31 mouse cellular contexts compared by ENCODE assay signal in genomic region chr11:56636606-56637226, GRCm38 (mm10).
DNase-seq lines count a peak whose midpoint lies in the region; ATAC-seq and TF ChIP-seq lines count a peak whose summit lies in the region.
"Had no signal": no experiment of that assay in that cellular context is flagged by ENCODE, and none has a peak within 500 bp of the region (broad histone marks: within the 10 kb centered on the region; RNA-seq: fewer than 3 reads in every experiment).

No protein-coding gene starts in this region.

- H3K27me3 ChIP-seq in hindbrain, embryonic 10.5 days (ENCODE audit: insufficient read depth, poor library complexity, severe bottlenecking) = no peaks in the 10 kb centered on the region
- no peaks in the 10 kb centered on the region for H3K27me3 ChIP-seq in hindbrain, embryonic 12.5 days
- H3K27me3 ChIP-seq in forebrain, embryonic 14.5 days (replicated peaks; ENCODE audit: control insufficient read depth, insufficient read depth, low read length) = no peaks in the 10 kb centered on the region
- H3K27me3 ChIP-seq in liver, postnatal 0 days (ENCODE audit: insufficient read depth, low read length) = no peaks in the 10 kb centered on the region
- H3K27me3 ChIP-seq: heart, embryonic 12.5 days; limb, embryonic 15.5 days; liver, embryonic 13.5 days; neural tube, embryonic 15.5 days; stomach, embryonic 15.5 days had no signal

- H3K4me1 ChIP-seq in hindbrain, embryonic 10.5 days (replicated peaks) = peaks cover 11% of the 10 kb centered on the region
- H3K4me1 ChIP-seq in hindbrain, embryonic 12.5 days = peaks cover 4% of the 10 kb centered on the region
- H3K4me1 ChIP-seq in forebrain, embryonic 14.5 days (ENCODE audit: control insufficient read depth, insufficient read depth, low read length) = peaks cover 11% of the 10 kb centered on the region; the same call in 1 of the 2 replicates
- no peaks in the 10 kb centered on the region for H3K4me1 ChIP-seq in liver, postnatal 0 days (ENCODE audit: insufficient read depth)
- H3K4me1 ChIP-seq: heart, embryonic 12.5 days; limb, embryonic 10.5 days; limb, embryonic 15.5 days; liver, embryonic 13.5 days; stomach, embryonic 15.5 days had no signal

- peak overlapping the region; percentile 23; the same call in 1 of the 2 replicates for H3K27ac ChIP-seq in hindbrain, embryonic 10.5 days
- no peak overlapping the region for H3K27ac ChIP-seq in hindbrain, embryonic 12.5 days
- 0 out of 2 replicates have a peak overlapping the region, but pooled peaks have one; percentile 3 for H3K27ac ChIP-seq in forebrain, embryonic 14.5 days (ENCODE audit: low read depth, low read length)
- H3K27ac ChIP-seq in liver, postnatal 0 days (ENCODE audit: low read depth) = no peak overlapping the region
- H3K27ac ChIP-seq: gastrocnemius, adult 2 months; layer of hippocampus, adult 2 months; limb, embryonic 10.5 days; limb, embryonic 15.5 days; liver, embryonic 13.5 days; macrophage; neural tube, embryonic 15.5 days; stomach, embryonic 15.5 days had no signal

- 49% methylated on average over 8 of the region's 8 CpGs for WGBS in hindbrain, embryonic 10.5 days
- WGBS in hindbrain, embryonic 12.5 days = 39% methylated on average over 8 of the region's 8 CpGs
- 13% methylated on average over 8 of the region's 8 CpGs for WGBS in forebrain, embryonic 14.5 days
- WGBS in liver, postnatal 0 days (ENCODE audit: insufficient replicate concordance) = 60% methylated on average over 8 of the region's 8 CpGs

- no peak overlapping the region for H3K4me2 ChIP-seq in hindbrain, embryonic 12.5 days (replicated peaks)
- no peak overlapping the region for H3K4me2 ChIP-seq in forebrain, embryonic 14.5 days (ENCODE audit: low read length)
- no peak overlapping the region for H3K4me2 ChIP-seq in liver, postnatal 0 days (ENCODE audit: low read depth, low read length)
- H3K4me2 ChIP-seq: heart, embryonic 12.5 days; limb, embryonic 15.5 days; liver, embryonic 13.5 days; neural tube, embryonic 15.5 days; stomach, embryonic 15.5 days had no signal

- H3K9ac ChIP-seq in hindbrain, embryonic 12.5 days = no peak overlapping the region
- H3K9ac ChIP-seq in forebrain, embryonic 14.5 days (ENCODE audit: low read length) = no peak overlapping the region
- H3K9ac ChIP-seq in liver, postnatal 0 days (replicated peaks) = no peak overlapping the region
- H3K9ac ChIP-seq: heart, embryonic 12.5 days; limb, embryonic 15.5 days; liver, embryonic 13.5 days; neural tube, embryonic 15.5 days; stomach, embryonic 15.5 days had no signal

- H3K9me3 ChIP-seq in hindbrain, embryonic 10.5 days = no peaks in the 10 kb centered on the region
- H3K9me3 ChIP-seq in hindbrain, embryonic 12.5 days (replicated peaks) = no peaks in the 10 kb centered on the region
- H3K9me3 ChIP-seq in forebrain, embryonic 14.5 days (replicated peaks; ENCODE audit: control insufficient read depth, low read length) = no peaks in the 10 kb centered on the region; the same call in 1 of the 2 replicates
- H3K9me3 ChIP-seq in liver, postnatal 0 days (ENCODE audit: low read length) = no peaks in the 10 kb centered on the region
- H3K9me3 ChIP-seq: heart, embryonic 12.5 days; limb, embryonic 10.5 days; limb, embryonic 15.5 days; liver, embryonic 13.5 days; neural tube, embryonic 15.5 days; stomach, embryonic 15.5 days had no signal

- DNase-seq in hindbrain, embryonic 10.5 days (ENCODE audit: low spot score) = no peak
- DNase-seq in Muller cell, postnatal 12 days (ENCODE audit: inconsistent ontology term) = peak; percentile 43
- DNase-seq in brain, embryonic 14.5 days (ENCODE audit: low read depth) = peak; percentile 82
- peak; percentile 75 for DNase-seq in forebrain, embryonic 14.5 days (ENCODE audit: low spot score)
- no peak for DNase-seq in thymus, postnatal 0 days (ENCODE audit: low spot score)
- no peak for DNase-seq in B cell, adult 2 months
- DNase-seq in liver, postnatal 0 days = no peak
- DNase-seq: adrenal gland, adult 8-10 months; cerebellum, adult 9-11 months; gastrocnemius, adult 2 months; gastrocnemius, postnatal 36 days; heart, adult 18-20 months; heart, postnatal 4 days; kidney, adult 11 months; kidney, postnatal 36 days; liver, embryonic 13.5 days; lung, adult 2 months; lung, postnatal 10 days; midbrain, embryonic 14.5 days; right cerebral cortex, postnatal 25 days; thymus, postnatal 25 days had no signal

- no peak for TF ChIP-seq CTCF in brain, embryonic 14.5 days (IDR thresholded peaks at IDR 0.05; ENCODE audit: borderline replicate concordance, extremely low read depth, insufficient read depth, insufficient read length)
- no peak for TF ChIP-seq CTCF in liver, postnatal 0 days (IDR thresholded peaks at IDR 0.05; ENCODE audit: low read depth)

- TF ChIP-seq EP300 in liver, postnatal 0 days (IDR thresholded peaks at IDR 0.05; ENCODE audit: low read depth) = no peak

- H3K4me3 ChIP-seq in hindbrain, embryonic 10.5 days = no peak overlapping the region
- H3K4me3 ChIP-seq in hindbrain, embryonic 12.5 days = no peak overlapping the region
- no peak overlapping the region for H3K4me3 ChIP-seq in forebrain, embryonic 14.5 days (ENCODE audit: low read depth, low read length)
- H3K4me3 ChIP-seq in liver, postnatal 0 days (ENCODE audit: low read depth, low read length) = no peak overlapping the region
- H3K4me3 ChIP-seq: erythroblast, embryonic 14.5 days; gastrocnemius, adult 2 months; heart, embryonic 12.5 days; layer of hippocampus, adult 2 months; limb, embryonic 10.5 days; limb, embryonic 15.5 days; liver, embryonic 13.5 days; neural tube, embryonic 15.5 days; stomach, embryonic 15.5 days had no signal

- ATAC-seq in hindbrain, embryonic 12.5 days (ENCODE audit: low FRiP score) = no peak
- peak; percentile 65; the same call in 1 of the 2 replicates for ATAC-seq in forebrain, embryonic 14.5 days
- ATAC-seq in liver, postnatal 0 days = no peak
- ATAC-seq: CD4-positive, CD25-positive, alpha-beta regulatory T cell, adult 4 months had no signal

- H3K36me3 ChIP-seq in hindbrain, embryonic 10.5 days = no peaks in the 10 kb centered on the region
- no peaks in the 10 kb centered on the region for H3K36me3 ChIP-seq in hindbrain, embryonic 12.5 days
- H3K36me3 ChIP-seq in forebrain, embryonic 14.5 days (ENCODE audit: control insufficient read depth, insufficient read depth, low read length) = no peaks in the 10 kb centered on the region
- H3K36me3 ChIP-seq in liver, postnatal 0 days (replicated peaks; ENCODE audit: insufficient read depth, low read length) = no peaks in the 10 kb centered on the region
- H3K36me3 ChIP-seq: heart, embryonic 12.5 days; limb, embryonic 10.5 days; limb, embryonic 15.5 days; liver, embryonic 13.5 days; neural tube, embryonic 15.5 days; stomach, embryonic 15.5 days had no signal

- no peak for TF ChIP-seq POLR2A in brain, embryonic 14.5 days (IDR thresholded peaks at IDR 0.05; ENCODE audit: borderline replicate concordance, extremely low read depth, insufficient read depth, insufficient read length, poor library complexity, severe bottlenecking)

Comparison
In these comparisons a context has a peak if more than half of its experiments do, and no peak if none do; other contexts are left out.
1. H3K27ac ChIP-seq: peak in hindbrain, embryonic 10.5 days (single experiment) and forebrain, embryonic 14.5 days (single experiment); none in hindbrain, embryonic 12.5 days (single experiment) and liver, postnatal 0 days (single experiment).
2. DNase-seq: peak in Muller cell, postnatal 12 days (single experiment), brain, embryonic 14.5 days (single experiment) and forebrain, embryonic 14.5 days (single experiment); none in hindbrain, embryonic 10.5 days (single experiment), thymus, postnatal 0 days (single experiment), B cell, adult 2 months (0 of 2) and liver, postnatal 0 days (single experiment).